Mouse (Mus musculus) mature B cell (primary cell): Measurements from ENCODE around the gene Grid2.

Experiments used
- in situ Hi-C: fragments of 300-500 bp; cut with MboI; formaldehyde crosslinking; loops from 2 replicates; pipeline ENCODE4 v1.14.3; 2019

The Grid2 gene

GRCm38 (mm10) chr6:64063858-64064257 lies 808.2 kb downstream of the Grid2 start:
- in situ Hi-C loops: no loop called here

DNA sequence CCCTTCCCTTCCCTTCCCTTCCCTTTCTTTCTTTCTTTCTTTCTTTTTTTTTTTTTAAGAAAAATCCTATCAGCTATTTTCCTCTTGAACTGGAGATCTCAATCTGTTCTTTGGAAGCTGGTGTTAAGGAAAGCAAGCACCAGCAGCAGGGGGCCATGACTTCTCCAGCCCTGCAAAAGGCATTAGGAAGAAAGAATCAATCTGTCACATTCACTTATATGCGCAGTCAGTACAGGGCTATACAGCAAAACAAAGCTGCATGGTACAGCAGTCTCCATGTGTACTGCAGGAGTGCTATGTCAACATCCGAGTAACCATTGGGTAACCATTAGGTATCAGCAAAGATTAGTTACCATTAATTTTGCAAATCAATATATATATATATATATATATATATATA lies 809.0 kb downstream of the Grid2 start:
- in situ Hi-C loops: no loop called here

DNA sequence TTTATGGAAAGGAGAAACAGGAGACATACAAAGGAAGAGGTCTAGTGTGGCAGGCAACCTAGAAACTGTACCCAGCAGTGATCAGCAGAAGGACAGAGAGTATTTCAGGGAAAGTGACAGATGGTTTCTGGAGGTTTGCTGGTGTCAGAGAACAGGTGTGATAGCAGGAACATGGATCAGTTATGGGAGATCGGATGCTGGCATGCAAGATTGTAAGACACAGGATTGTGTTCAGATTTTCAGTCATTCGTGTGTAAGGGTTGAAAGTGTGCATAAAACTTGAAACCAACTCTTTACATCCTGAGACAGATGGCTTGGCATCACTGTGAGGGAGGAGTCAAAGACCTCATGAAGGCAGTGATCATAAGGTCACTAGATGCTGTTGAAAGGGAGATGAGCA lies 817.7 kb downstream of the Grid2 start:
- in situ Hi-C loops: no loop called here

- in situ Hi-C loops: no loop called here
Observed at GRCm38 (mm10) chr6:64077911-64078310, 822.2 kb downstream of the Grid2 start.

GRCm38 (mm10) chr6:64098662-64099061 lies 843.0 kb downstream of the Grid2 start:
- in situ Hi-C loops: no loop called here

DNA sequence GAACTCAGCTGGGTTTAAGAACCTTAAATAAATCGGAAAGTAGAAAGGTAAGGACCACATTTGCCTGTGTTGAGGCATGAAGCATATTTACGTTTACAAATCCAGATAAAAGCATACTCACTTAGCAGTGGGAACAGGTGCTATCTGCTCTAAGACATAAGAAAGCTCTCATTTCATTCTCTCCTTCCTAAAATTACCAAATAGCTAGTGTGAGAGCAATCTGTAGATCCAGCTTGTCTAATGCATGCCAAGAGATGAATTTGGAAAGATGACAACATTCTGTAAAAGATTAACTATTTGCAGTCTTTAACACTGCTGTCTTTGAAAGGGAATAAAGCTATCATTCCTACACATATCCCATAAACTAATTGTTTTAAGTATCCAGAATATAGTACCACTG lies 858.9 kb downstream of the Grid2 start:
- in situ Hi-C loops: no loop called here

DNA sequence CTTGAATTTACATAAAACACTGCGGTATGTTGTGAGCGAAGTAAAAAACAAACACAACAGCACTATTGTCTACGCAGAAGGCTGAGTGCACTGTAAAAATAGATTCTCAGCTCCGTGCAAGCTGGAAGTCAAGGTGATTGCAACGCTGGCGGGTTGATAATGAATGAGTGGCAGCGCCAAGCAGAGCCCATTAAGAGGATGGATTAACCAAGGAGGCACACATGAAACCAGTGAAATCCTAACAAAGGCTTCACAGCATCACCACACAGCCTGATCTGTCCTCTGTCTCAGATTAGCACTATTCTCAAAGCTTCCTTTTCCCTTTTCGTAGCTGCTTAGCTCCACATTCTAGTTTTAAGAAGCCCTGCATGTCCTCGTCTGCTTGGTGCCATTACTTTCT lies 880.6 kb downstream of the Grid2 start:
- in situ Hi-C loops: no loop called here

GRCm38 (mm10) chr6:64148613-64149012 lies 892.9 kb downstream of the Grid2 start:
- in situ Hi-C loops: no loop called here

DNA sequence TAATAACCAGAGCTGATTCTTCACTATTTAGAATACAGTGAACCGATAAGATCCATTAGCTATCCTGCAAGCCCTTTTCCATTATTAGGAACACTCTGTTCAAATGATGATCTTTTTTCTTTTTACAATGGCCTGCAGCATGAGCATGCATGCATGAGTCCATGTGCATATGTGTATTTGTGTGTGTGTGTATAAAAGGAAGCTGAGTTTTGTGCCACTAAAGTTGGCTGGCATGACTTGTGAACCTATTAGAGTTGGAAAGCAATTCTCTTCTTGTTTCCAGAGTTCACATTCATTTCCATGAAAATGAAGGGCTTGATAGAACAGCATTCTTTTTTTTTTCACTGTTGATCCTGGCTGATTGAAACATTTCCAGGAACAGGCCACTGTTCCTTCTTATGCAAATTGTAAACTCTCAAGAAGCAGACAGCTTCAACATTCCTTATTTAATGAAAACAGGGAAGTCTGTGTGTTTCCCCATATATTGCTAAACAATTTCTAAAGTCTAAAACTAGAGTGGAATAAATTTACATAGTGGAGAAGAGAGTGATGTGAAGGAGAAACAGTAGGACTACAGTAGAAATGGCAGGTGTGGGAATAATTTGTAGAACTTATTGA lies 919.4 kb downstream of the Grid2 start:
- in situ Hi-C loops: no loop called here

DNA sequence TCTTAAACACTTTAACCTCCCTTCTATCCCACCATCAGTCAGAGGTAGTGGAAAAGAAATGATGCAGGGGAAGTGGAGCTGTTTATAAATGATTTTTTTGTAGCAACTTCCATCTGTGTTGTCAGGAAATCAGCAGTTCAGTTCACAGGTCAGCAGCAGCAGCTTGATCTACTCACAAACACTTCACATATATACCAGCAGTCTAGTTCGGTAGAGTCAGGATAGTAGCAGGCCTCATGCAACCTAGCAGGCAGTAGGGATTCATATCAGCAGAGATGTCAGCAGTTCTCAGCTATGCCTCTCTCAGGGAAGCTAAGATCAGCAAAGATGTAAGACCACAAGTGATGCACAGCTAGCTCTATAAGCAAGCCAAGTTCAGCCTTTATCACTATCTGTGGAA lies 938.0 kb downstream of the Grid2 start:
- in situ Hi-C loops: no loop called here

DNA sequence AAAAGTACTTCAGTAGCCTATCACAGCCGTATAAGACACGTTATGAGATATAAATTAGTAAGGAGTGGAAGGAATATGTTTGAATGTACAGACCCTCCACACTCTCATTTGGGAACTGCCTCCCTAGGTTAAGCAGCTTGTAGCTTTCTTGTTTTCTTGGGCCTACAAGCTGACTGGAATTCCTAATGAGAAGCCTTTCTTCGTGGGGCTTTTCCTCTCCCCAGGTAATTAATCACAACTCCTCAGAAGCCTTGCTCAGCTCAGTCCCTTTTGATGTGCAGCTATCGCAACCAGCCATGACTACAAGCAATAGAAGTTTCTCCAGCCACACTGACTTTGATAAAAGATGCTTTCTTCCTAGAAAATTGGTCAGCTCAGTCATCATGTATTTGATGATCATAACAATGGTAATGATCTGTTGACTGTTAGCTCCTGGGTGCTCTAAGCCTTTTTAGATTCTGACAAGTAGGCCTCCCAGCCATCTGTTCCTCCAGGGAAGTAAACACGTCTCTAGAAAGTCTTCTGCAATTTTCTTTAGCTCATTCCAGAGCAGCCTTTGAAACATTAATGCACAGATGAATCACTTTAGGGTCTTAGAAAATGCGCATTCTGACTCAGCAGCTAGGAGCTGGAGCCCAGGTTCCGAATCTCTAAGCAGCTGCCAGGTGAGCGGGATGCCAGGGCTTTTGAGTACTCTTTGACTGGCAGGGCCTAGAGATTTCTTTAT lies 946.9 kb downstream of the Grid2 start:
- in situ Hi-C loops: no loop called here

DNA sequence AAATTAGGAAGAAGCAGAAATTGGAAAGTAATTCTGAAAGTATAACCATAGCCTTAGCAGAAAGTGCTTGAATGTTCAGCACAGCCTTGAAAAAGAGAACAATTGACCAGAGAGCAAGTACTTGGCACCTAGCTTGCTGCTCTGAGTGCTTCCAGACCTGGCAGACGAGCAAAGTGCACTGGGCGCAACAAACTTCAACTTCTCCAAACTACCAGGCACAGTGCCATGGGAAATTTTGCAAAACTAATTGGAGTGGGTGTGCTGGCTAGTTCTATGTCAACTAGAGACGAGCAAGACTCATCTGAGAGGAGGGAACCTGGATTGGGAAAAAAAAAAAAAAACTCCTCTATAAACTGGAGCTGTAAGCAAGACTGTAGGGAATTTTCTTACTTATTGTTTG lies 980.7 kb downstream of the Grid2 start:
- in situ Hi-C loops: no loop called here

- in situ Hi-C loops: no loop called here
Observed at GRCm38 (mm10) chr6:64240526-64240925, 984.9 kb downstream of the Grid2 start.

- in situ Hi-C loops: no loop called here
Observed at GRCm38 (mm10) chr6:64245951-64246350, 990.3 kb downstream of the Grid2 start.

DNA sequence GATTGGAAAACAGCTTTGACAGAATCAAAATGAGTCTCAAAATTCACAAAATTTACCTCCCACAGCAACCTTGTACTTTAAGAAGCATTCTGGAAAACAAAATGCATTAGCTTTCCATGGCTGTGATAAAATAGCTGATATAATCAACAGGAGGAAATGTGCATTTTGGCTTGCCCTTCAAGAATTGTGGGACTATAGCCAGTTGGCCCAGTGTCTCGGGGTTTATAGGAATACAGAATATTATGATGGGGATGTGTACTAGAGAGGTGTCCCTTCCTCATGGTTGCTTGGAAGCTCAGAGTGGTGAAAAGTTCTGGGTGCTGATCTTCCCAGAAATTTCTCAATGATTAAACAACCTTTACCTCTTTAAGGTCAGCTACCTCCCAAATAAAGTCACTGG lies 995.4 kb downstream of the Grid2 start:
- in situ Hi-C loops: no loop called here

GRCm38 (mm10) chr6:64263517-64263916 lies 1007.8 kb downstream of the Grid2 start:
- in situ Hi-C loops: no loop called here

DNA sequence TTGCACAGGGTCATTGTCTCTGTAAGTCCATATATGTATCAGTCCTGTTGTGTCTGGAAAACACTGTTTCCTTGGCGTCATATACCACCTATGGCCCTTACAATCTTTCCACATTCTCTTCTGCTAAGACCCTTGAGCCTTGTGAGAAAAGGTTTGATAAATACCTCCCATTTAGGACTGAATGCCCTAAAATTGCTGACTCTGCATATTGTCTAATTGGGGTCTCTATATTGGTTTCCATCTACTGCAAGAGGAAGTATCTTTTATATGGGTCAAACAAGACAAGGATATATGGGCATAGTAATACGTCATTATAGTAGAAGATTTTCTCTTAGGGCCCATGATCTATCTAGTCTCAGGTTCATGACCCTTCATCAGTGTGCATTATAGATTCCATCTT lies 1008.5 kb downstream of the Grid2 start:
- in situ Hi-C loops: no loop called here

GRCm38 (mm10) chr6:64274319-64275114 lies 1018.8 kb downstream of the Grid2 start:
- in situ Hi-C loops: no loop called here

- in situ Hi-C loops: no loop called here
Observed at GRCm38 (mm10) chr6:64279927-64280326, 1024.3 kb downstream of the Grid2 start.

DNA sequence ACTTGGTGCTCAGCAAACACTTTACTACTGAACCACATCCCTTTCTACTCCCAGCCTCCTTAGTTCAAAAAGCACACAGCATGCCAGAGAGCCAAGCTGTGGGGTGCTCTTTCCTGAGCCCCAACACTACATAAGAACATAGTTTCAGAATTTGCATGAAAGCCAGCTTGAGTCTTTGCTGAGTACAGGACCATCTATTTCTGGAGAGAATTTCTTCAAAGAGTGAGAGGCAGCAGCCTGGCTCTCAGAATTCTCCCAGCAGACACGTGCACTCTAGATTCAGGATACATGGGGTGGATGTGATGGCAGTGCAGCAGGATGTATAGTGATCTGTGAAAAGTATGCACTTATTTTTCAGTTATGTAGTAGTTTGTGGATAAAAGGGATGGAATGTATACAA lies 1038.1 kb downstream of the Grid2 start:
- in situ Hi-C loops: no loop called here

DNA sequence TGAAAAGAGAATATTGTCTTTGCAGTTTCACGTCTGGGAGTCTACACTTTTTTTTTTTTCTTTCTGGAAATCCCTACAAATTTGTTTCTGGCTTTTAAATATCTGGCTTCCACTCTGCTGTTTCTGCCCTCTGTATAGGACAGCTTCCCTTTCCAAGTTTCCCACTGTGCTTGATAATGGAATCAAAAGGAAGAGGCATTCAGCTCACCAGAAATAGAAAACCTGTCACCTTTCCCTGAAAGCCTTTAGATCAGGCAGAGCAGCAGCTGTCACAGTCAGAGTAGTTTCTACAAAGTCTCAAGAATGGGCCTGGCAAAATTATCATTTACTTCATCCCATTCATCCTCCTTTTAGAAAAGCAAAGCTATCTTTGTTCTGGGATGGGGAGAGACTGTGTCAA lies 1042.0 kb downstream of the Grid2 start:
- in situ Hi-C loops: no loop called here

DNA sequence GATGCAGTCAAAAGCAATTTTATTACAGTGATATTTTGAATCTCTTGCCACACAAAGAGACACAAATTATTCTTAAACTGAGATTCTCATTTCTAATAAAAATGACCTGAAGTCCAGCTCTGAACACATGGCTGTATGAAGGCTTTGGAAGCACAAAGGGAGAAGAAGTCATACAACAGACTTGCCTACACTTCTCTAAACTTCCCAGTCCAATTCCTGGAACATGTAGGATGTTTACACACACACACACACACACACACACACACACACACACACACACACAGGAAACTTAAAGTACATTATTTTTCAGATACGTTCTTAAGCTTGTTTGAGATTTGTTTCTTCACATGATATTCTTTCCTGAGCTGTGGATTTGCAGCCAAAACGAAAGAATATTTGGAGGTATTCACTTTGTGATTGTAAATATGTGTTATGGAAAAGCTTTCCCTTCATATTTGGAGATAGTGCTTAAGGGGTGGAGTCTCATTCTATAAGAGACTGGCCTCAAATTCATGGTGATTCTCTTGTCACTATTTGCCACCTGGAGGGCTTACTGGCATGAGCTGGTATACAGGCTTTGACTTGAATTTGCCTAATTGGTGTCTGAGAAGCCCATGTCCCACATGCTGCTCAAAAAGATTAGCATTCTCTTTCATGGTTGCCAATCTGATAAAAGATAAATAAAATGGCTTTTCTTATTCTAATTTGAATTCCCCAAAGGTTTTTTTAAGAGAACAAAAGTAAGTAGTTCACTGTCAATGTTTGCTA lies 1049.2 kb downstream of the Grid2 start:
- in situ Hi-C loops: no loop called here
